Mouse (Mus musculus) E14TG2a.4 (cell line): ENCODE measurements around the gene Vwa3b.

ENCODE experiments used
- H3K27me3 ChIP-seq: 2 replicates; pipeline ENCODE4 v1.6.1; 2014; ENCODE audit warnings: low read length, control low read depth; ENCODE audit not compliant: insufficient read depth
- H3K36me3 ChIP-seq: 2 replicates; pipeline ENCODE4 v1.6.1; 2014; ENCODE audit warnings: low read length, control low read depth; ENCODE audit not compliant: insufficient read depth
- H3K4me1 ChIP-seq: replicated peaks from 2 replicates; pipeline ENCODE4 v1.6.1; 2014; ENCODE audit warnings: low read depth, low read length, control low read depth
- H3K4me3 ChIP-seq: replicated peaks from 2 replicates; pipeline ENCODE4 v1.5.1; 2014; ENCODE audit warnings: mild to moderate bottlenecking, low read length
- H3K9me3 ChIP-seq: 2 replicates; pipeline ENCODE4 v1.6.1; 2014; ENCODE audit warnings: low read length, control low read depth
- CTCF ChIP-seq: conservative IDR thresholded peaks from 2 replicates; pipeline ENCODE4 v1.5.1; 2014; ENCODE audit warnings: low read length
- NANOG ChIP-seq: IDR thresholded peaks from 2 replicates; pipeline ENCODE4 v1.6.1; 2014; ENCODE audit warnings: borderline replicate concordance, low read length, mixed read lengths
- POU5F1 ChIP-seq: IDR thresholded peaks from 2 replicates; pipeline ENCODE4 v1.6.1; 2014; ENCODE audit warnings: low read length, borderline replicate concordance

Vwa3b gene

GRCm38 (mm10) chr1:37025962-37026686 is at the start of gene Vwa3b:
TSS of gene Vwa3b (plus strand) at chr1:37026596.
- Histone ChIP-seq H3K27me3 (peaks cover 14% of the 10 kb centered on the region), H3K36me3 (no peaks in the 10 kb centered on the region), H3K4me3 (no peak within 1 kb of the TSS), H3K9me3 (no peaks in the 10 kb centered on the region), H3K4me1 (peaks cover 34% of the 10 kb centered on the region)
- TF ChIP-seq NANOG (no peak), POU5F1 (no peak)

- peaks cover 14% of the 10 kb centered on the region for H3K4me1 ChIP-seq
- H3K9me3 ChIP-seq, result peaks cover 9% of the 10 kb centered on the region; the same call in 1 of the 2 replicates
- no peaks in the 10 kb centered on the region for H3K36me3 ChIP-seq
- TF ChIP-seq CTCF, result no peak
- no peak for TF ChIP-seq NANOG
- TF ChIP-seq POU5F1, result no peak
- no peaks in the 10 kb centered on the region for H3K27me3 ChIP-seq
- H3K4me3 ChIP-seq, result no peak overlapping the region
Observed at GRCm38 (mm10) chr1:36976770-36977169, 49.6 kb upstream of the Vwa3b start.

- H3K27me3 ChIP-seq, result no peaks in the 10 kb centered on the region
- TF ChIP-seq POU5F1 (peak; percentile 48; the same call in 1 of the 2 replicates), NANOG (no peak)
Observed at GRCm38 (mm10) chr1:36982191-36982961, 44.0 kb upstream of the Vwa3b start.

GRCm38 (mm10) chr1:36983754-36984153 is 42.6 kb upstream of the Vwa3b start:
- TF ChIP-seq NANOG, result 0 out of 2 replicates have a peak, but pooled peaks have one; percentile 4
- TF ChIP-seq POU5F1, result no peak
- peaks cover 67% of the 10 kb centered on the region for H3K4me1 ChIP-seq
- H3K36me3 ChIP-seq, result no peaks in the 10 kb centered on the region
- H3K4me3 ChIP-seq, result 0 out of 2 replicates have a peak overlapping the region, but pooled peaks have one; percentile 49
- no peaks in the 10 kb centered on the region for H3K27me3 ChIP-seq
- no peaks in the 10 kb centered on the region for H3K9me3 ChIP-seq

More at GRCm38 (mm10) chr1:36982191-36982961, 44.0 kb upstream of the Vwa3b start:
- 0 out of 2 replicates have a peak overlapping the region, but pooled peaks have one; percentile 13 for H3K4me3 ChIP-seq
- no peaks in the 10 kb centered on the region for H3K9me3 ChIP-seq
- H3K36me3 ChIP-seq, result no peaks in the 10 kb centered on the region
- peaks cover 57% of the 10 kb centered on the region for H3K4me1 ChIP-seq

GRCm38 (mm10) chr1:36984406-36984805 is 42.0 kb upstream of the Vwa3b start:
- peak overlapping the region; percentile 49 for H3K4me3 ChIP-seq
- TF ChIP-seq CTCF, result no peak
- no peak for TF ChIP-seq POU5F1
- no peak for TF ChIP-seq NANOG
- H3K27me3 ChIP-seq, result no peaks in the 10 kb centered on the region
- no peaks in the 10 kb centered on the region for H3K9me3 ChIP-seq
- H3K36me3 ChIP-seq, result no peaks in the 10 kb centered on the region
- H3K4me1 ChIP-seq, result peaks cover 74% of the 10 kb centered on the region

- H3K36me3 ChIP-seq, result no peaks in the 10 kb centered on the region
- peaks cover 89% of the 10 kb centered on the region for H3K4me1 ChIP-seq
- H3K27me3 ChIP-seq, result no peaks in the 10 kb centered on the region
- TF ChIP-seq NANOG, result peak; percentile 100
- TF ChIP-seq POU5F1, result peak; percentile 87
- TF ChIP-seq CTCF, result no peak
- no peaks in the 10 kb centered on the region for H3K9me3 ChIP-seq
- no peak overlapping the region for H3K4me3 ChIP-seq
Observed at GRCm38 (mm10) chr1:36985896-36986295, 40.5 kb upstream of the Vwa3b start.

GRCm38 (mm10) chr1:36986396-36987160 is 39.8 kb upstream of the Vwa3b start:
- Histone ChIP-seq H3K4me1 (peaks cover 86% of the 10 kb centered on the region), H3K36me3 (no peaks in the 10 kb centered on the region), H3K4me3 (peak overlapping the region; percentile 27), H3K9me3 (no peaks in the 10 kb centered on the region), H3K27me3 (no peaks in the 10 kb centered on the region)
- TF ChIP-seq NANOG (no peak), POU5F1 (0 out of 2 replicates have a peak, but pooled peaks have one; percentile 17)
